ENCODE assay signal across 9 mouse cellular contexts in genomic region chr12:108536461-108536860, GRCm38 (mm10). TPM values are rescaled to one million over a fixed set of nuclear protein-coding genes. Genes with fewer than 3 reads are reported as not detected.
A peak's percentile ranks its signal among the peaks of the same experiment; 100 is the strongest.
DNase-seq lines count a peak whose midpoint lies in the region; ATAC-seq and TF ChIP-seq lines count a peak whose summit lies in the region.
"Had no signal": no experiment of that assay in that cellular context is flagged by ENCODE, and none has a peak within 500 bp of the region (broad histone marks: within the 10 kb centered on the region; RNA-seq: fewer than 3 reads in every experiment).

No protein-coding gene starts in this region.

- no peaks in the 10 kb centered on the region for H3K9me3 ChIP-seq in hindbrain, postnatal 0 days (ENCODE audit: low read length)
- no peaks in the 10 kb centered on the region for H3K9me3 ChIP-seq in hindbrain, embryonic 14.5 days (ENCODE audit: control insufficient read depth, low read length)
- H3K9me3 ChIP-seq: hindbrain, embryonic 13.5 days had no signal

- DNase-seq in hindbrain, postnatal 0 days (ENCODE audit: low spot score), result peak; percentile 26
- DNase-seq in hindbrain, embryonic 14.5 days (ENCODE audit: low spot score), result no peak
- DNase-seq in thymus, postnatal 0 days (ENCODE audit: low spot score), result peak; percentile 36
- no peak for DNase-seq in thymus, postnatal 36 days
- peak; percentile 33 for DNase-seq in embryo, embryonic 11 days
- no peak for DNase-seq in layer of hippocampus, adult 9-10 months (ENCODE audit: low spot score)
- no peak for DNase-seq in kidney, adult 18-20 months

- H3K9ac ChIP-seq in hindbrain, postnatal 0 days (replicated peaks; ENCODE audit: low read length), result no peak overlapping the region
- H3K9ac ChIP-seq in hindbrain, embryonic 14.5 days, result no peak overlapping the region
- H3K9ac ChIP-seq: hindbrain, embryonic 13.5 days had no signal

- 72% methylated on average over 10 of the region's 10 CpGs for whole genome bisulfite sequencing in hindbrain, postnatal 0 days
- 71% methylated on average over 10 of the region's 10 CpGs for WGBS in hindbrain, embryonic 14.5 days

- peaks cover 18% of the 10 kb centered on the region; the same call in 1 of the 2 replicates for H3K36me3 ChIP-seq in hindbrain, postnatal 0 days (ENCODE audit: insufficient read depth, low read length)
- peaks cover 55% of the 10 kb centered on the region for H3K36me3 ChIP-seq in hindbrain, embryonic 14.5 days (replicated peaks; ENCODE audit: control insufficient read depth, insufficient read depth)

- H3K4me1 ChIP-seq in hindbrain, postnatal 0 days (ENCODE audit: insufficient read depth, low read length), result no peaks in the 10 kb centered on the region
- H3K4me1 ChIP-seq in hindbrain, embryonic 14.5 days (replicated peaks; ENCODE audit: control insufficient read depth, insufficient read depth, low read length), result no peaks in the 10 kb centered on the region
- H3K4me1 ChIP-seq: hindbrain, embryonic 13.5 days had no signal

- no peak for ATAC-seq in hindbrain, postnatal 0 days
- no peak for ATAC-seq in hindbrain, embryonic 14.5 days (ENCODE audit: low FRiP score)
- no peak for ATAC-seq in granulocyte monocyte progenitor cell, adult 5-6 weeks (replicated peaks; ENCODE audit: poor library complexity, severe bottlenecking)

- H3K27ac ChIP-seq in hindbrain, postnatal 0 days, result no peak overlapping the region
- H3K27ac ChIP-seq in hindbrain, embryonic 14.5 days, result no peak overlapping the region
- H3K27ac ChIP-seq: hindbrain, embryonic 13.5 days had no signal

- H3K4me3 ChIP-seq in hindbrain, postnatal 0 days (ENCODE audit: low read length), result no peak overlapping the region
- no peak overlapping the region for H3K4me3 ChIP-seq in hindbrain, embryonic 14.5 days (replicated peaks; ENCODE audit: low read length)
- H3K4me3 ChIP-seq: hindbrain, embryonic 13.5 days had no signal

- no peaks in the 10 kb centered on the region for H3K27me3 ChIP-seq in hindbrain, postnatal 0 days (ENCODE audit: insufficient read depth, low read length)
- no peaks in the 10 kb centered on the region for H3K27me3 ChIP-seq in hindbrain, embryonic 14.5 days (ENCODE audit: control insufficient read depth, insufficient read depth, low read length)
- H3K27me3 ChIP-seq: hindbrain, embryonic 13.5 days had no signal

- peak; percentile 71 for TF ChIP-seq CTCF in hindbrain, postnatal 0 days (IDR thresholded peaks at IDR 0.05; ENCODE audit: low read depth)

- H3K4me2 ChIP-seq in hindbrain, postnatal 0 days (ENCODE audit: low read depth, low read length), result no peak overlapping the region
- H3K4me2 ChIP-seq in hindbrain, embryonic 14.5 days (replicated peaks), result no peak overlapping the region
- H3K4me2 ChIP-seq: hindbrain, embryonic 13.5 days had no signal

RNA-seq across cellular contexts. Expression of gene Evl, which starts 18.1 kb away (rescaled TPM):
- 178 and 240 TPM in 2 replicates for total RNA-seq in hindbrain, postnatal 0 days (2014; rRNA removed)
- 222 and 231 TPM in 2 replicates for polyA plus RNA-seq in hindbrain, postnatal 0 days (2015; fragmentation: Nextera tagmentation; extraction: Ambion mirVana)
- polyA plus RNA-seq in hindbrain, embryonic 14.5 days (2014; fragmentation: Nextera tagmentation; extraction: Ambion mirVana), result 243 and 270 TPM in 2 replicates
- 69.7 and 73.8 TPM in 2 replicates for polyA plus RNA-seq in thymus, postnatal 0 days (2015; fragmentation: Nextera tagmentation; extraction: Ambion mirVana)
- 42.1 and 57.0 TPM in 2 replicates for total RNA-seq in granulocyte monocyte progenitor cell, adult 5-6 weeks (2014; fragmentation: Nextera tagmentation)
- total RNA-seq in granulocyte monocyte progenitor cell, adult 5-6 weeks (2017), result 35.8 and 39.1 TPM in 2 replicates

Comparison
In these comparisons a context has a peak if more than half of its experiments do, and no peak if none do; other contexts are left out.
1. DNase-seq: peak in hindbrain, postnatal 0 days (single experiment), thymus, postnatal 0 days (single experiment) and embryo, embryonic 11 days (single experiment); none in hindbrain, embryonic 14.5 days (single experiment), thymus, postnatal 36 days (0 of 2), layer of hippocampus, adult 9-10 months (single experiment) and kidney, adult 18-20 months (single experiment).